Mouse (Mus musculus) forebrain, embryonic 12.5 days (tissue): Measurements from ENCODE around the gene Scarf2. TPM values are rescaled to one million over a fixed set of nuclear protein-coding genes. Genes with fewer than 3 reads are reported as not detected.

ENCODE experiments used
- polyA plus RNA-seq: library from polyadenylated mRNA; unstranded; fragments of >200 nt; fragmentation: Nextera tagmentation; extraction: Ambion mirVana; gene quantifications from 2 replicates; pipeline ENCODE4 v1.2.1, GENCODE M21; 2016

Gene Scarf2
- polyA plus RNA-seq, 1 experiment from 2014 or later, result 7.3 TPM

Other genes with a start within 250 kb of the Scarf2 start
- gene Lrrc74b, start 236.0 kb upstream of the Scarf2 start, polyA plus RNA-seq, result 0.17 and 0.31 TPM in 2 replicates
- gene P2rx6, start 235.4 kb upstream of the Scarf2 start, polyA plus RNA-seq, result 0.42 and 0.59 TPM in 2 replicates
- 5.5 and 6.6 TPM in 2 replicates for gene Slc7a4, start 214.1 kb upstream of the Scarf2 start, polyA plus RNA-seq
- gene Smpd4, start 177.9 kb upstream of the Scarf2 start, polyA plus RNA-seq, result 43.6 and 52.8 TPM in 2 replicates
- 5.8 and 6.3 TPM in 2 replicates for gene Ccdc74a, start 150.8 kb upstream of the Scarf2 start, polyA plus RNA-seq
- gene Med15, start 64.4 kb upstream of the Scarf2 start, polyA plus RNA-seq, result 45.1 and 46.7 TPM in 2 replicates
- gene Klhl22, start 37.7 kb upstream of the Scarf2 start, polyA plus RNA-seq, result 49.7 and 50.4 TPM in 2 replicates
- not detected in 2 replicates for gene B830017H08Rik, start 35.8 kb downstream of the Scarf2 start, polyA plus RNA-seq
- gene Car15, start 41.1 kb downstream of the Scarf2 start, polyA plus RNA-seq, result 4.4 and 5.1 TPM in 2 replicates
- gene Gm20518, start 94.4 kb downstream of the Scarf2 start, polyA plus RNA-seq, result 0.43 and 0.97 TPM in 2 replicates
- gene Tssk1, start 96.9 kb downstream of the Scarf2 start, polyA plus RNA-seq, result 0.10 TPM in 1 of 2 replicates, not detected in the other
- 97.9 and 106 TPM in 2 replicates for gene Dgcr2, start 101.3 kb downstream of the Scarf2 start, polyA plus RNA-seq
- gene Tssk2, start 101.4 kb downstream of the Scarf2 start, polyA plus RNA-seq, result not detected in 2 replicates
- gene Ess2, start 114.1 kb downstream of the Scarf2 start, polyA plus RNA-seq, result 54.2 and 55.4 TPM in 2 replicates
- gene Gsc2, start 117.8 kb downstream of the Scarf2 start, polyA plus RNA-seq, result 0.45 TPM in 1 of 2 replicates, not detected in the other
- 108 and 109 TPM in 2 replicates for gene Slc25a1, start 130.9 kb downstream of the Scarf2 start, polyA plus RNA-seq
- not detected in 2 replicates for gene Vpreb2, start 183.1 kb downstream of the Scarf2 start, polyA plus RNA-seq